Mouse (Mus musculus): ENCODE measurements at regions not wholly inside any gene's neighbourhood (a gene's known extent, or its start where the extent isn't known, plus 50 kb on each side); places are given as distances from the start of the nearest gene placed in this dataset.
A peak's percentile ranks its signal among the peaks of the same experiment; 100 is the strongest.

GRCm38 (mm10) chr14:61696290-61696842 is 89.1 kb downstream of the Kcnrg start:
- DNase-seq, result no peak

- DNase-seq, result no peak
Measured at GRCm38 (mm10) chr14:61696886-61697554, 89.8 kb downstream of the Kcnrg start.

GRCm38 (mm10) chr14:61697704-61698103 is 90.4 kb downstream of the Kcnrg start:
- DNase-seq, result no peak

GRCm38 (mm10) chr14:61698358-61699055 is 91.2 kb downstream of the Kcnrg start:
- DNase-seq, result no peak

GRCm38 (mm10) chr14:61699638-61700037 is 92.4 kb downstream of the Kcnrg start:
- DNase-seq, result no peak

GRCm38 (mm10) chr14:61701131-61701530 is 93.9 kb downstream of the Kcnrg start:
- no peak for DNase-seq

- no peak for DNase-seq
Measured at GRCm38 (mm10) chr14:61703916-61704315, 96.7 kb downstream of the Kcnrg start.

- no peak for DNase-seq
Measured at GRCm38 (mm10) chr14:61706984-61707383, 99.7 kb downstream of the Kcnrg start.

GRCm38 (mm10) chr14:61708331-61708730 is 101.1 kb downstream of the Kcnrg start:
- DNase-seq, result no peak

- DNase-seq, result peak; percentile 52
Measured at GRCm38 (mm10) chr14:61715746-61716145, 108.5 kb downstream of the Kcnrg start.

- DNase-seq, result no peak
Measured at GRCm38 (mm10) chr14:61718392-61719124, 111.3 kb downstream of the Kcnrg start.

GRCm38 (mm10) chr14:61721302-61721701 is 114.0 kb downstream of the Kcnrg start:
- DNase-seq, result no peak

GRCm38 (mm10) chr14:61724942-61725341 is 117.7 kb downstream of the Kcnrg start:
- DNase-seq, result no peak

- no peak for DNase-seq
Measured at GRCm38 (mm10) chr14:61728562-61728961, 121.3 kb downstream of the Kcnrg start.

GRCm38 (mm10) chr14:61735541-61735940 is 128.3 kb downstream of the Kcnrg start:
- no peak for DNase-seq

GRCm38 (mm10) chr14:61736384-61737322 is 129.4 kb downstream of the Kcnrg start:
- DNase-seq, result peak; percentile 59

- peak; percentile 30 for DNase-seq
Measured at GRCm38 (mm10) chr14:61737504-61738040, 130.3 kb downstream of the Kcnrg start.

GRCm38 (mm10) chr14:61739453-61739852 is 132.2 kb downstream of the Kcnrg start:
- no peak for DNase-seq

GRCm38 (mm10) chr14:61743855-61744408 is 136.7 kb downstream of the Kcnrg start:
- no peak for DNase-seq

GRCm38 (mm10) chr14:61753421-61753820 is 146.2 kb downstream of the Kcnrg start:
- DNase-seq, result no peak

GRCm38 (mm10) chr14:61756651-61757050 is 149.4 kb downstream of the Kcnrg start:
- no peak for DNase-seq
